Mouse (Mus musculus) forelimb bud, embryonic 11.5 days (tissue): ENCODE data around the gene Creb1.
"Not testable (repeated sequence)": the region's sequence is repeated elsewhere in the genome, so short reads cannot be mapped to it uniquely, and the experiment has no call there.

Source experiments
- DNase-seq: peaks from one replicate; pipeline ENCODE4 v3.0.0-alpha.2; 2012; ENCODE audit warnings: low read depth, low spot score

Creb1 gene

GRCm38 (mm10) chr1:64616881-64617714, 84.7 kb downstream of the Creb1 start, which contains the start of gene Mettl21a:
Gene Mettl21a (minus strand): TSS chr1:64617242.
- peak; percentile 92 for DNase-seq

GRCm38 (mm10) chr1:64617715-64617984, 85.2 kb downstream of the Creb1 start:
- peak; percentile 84 for DNase-seq

GRCm38 (mm10) chr1:64618226-64618625, 85.8 kb downstream of the Creb1 start:
- no peak for DNase-seq

GRCm38 (mm10) chr1:64621116-64621515, 88.7 kb downstream of the Creb1 start:
- no peak for DNase-seq

GRCm38 (mm10) chr1:64623558-64624435, 91.4 kb downstream of the Creb1 start:
- DNase-seq, result peak; percentile 18

GRCm38 (mm10) chr1:64625214-64625613, 92.8 kb downstream of the Creb1 start:
- no peak for DNase-seq

GRCm38 (mm10) chr1:64631526-64631925, 99.1 kb downstream of the Creb1 start:
- DNase-seq, result no peak

- no peak for DNase-seq
Observed at GRCm38 (mm10) chr1:64633237-64633636, 100.8 kb downstream of the Creb1 start.

GRCm38 (mm10) chr1:64635624-64636023, 103.2 kb downstream of the Creb1 start:
- no peak for DNase-seq

GRCm38 (mm10) chr1:64639279-64639678, 106.8 kb downstream of the Creb1 start:
- no peak for DNase-seq

- DNase-seq, result no peak
Observed at GRCm38 (mm10) chr1:64641069-64641468, 108.6 kb downstream of the Creb1 start.

- not testable (repeated sequence) for DNase-seq
Observed at GRCm38 (mm10) chr1:64642541-64642940, 110.1 kb downstream of the Creb1 start.

GRCm38 (mm10) chr1:64644513-64644912, 112.1 kb downstream of the Creb1 start:
- DNase-seq, result no peak

GRCm38 (mm10) chr1:64649362-64650124, 117.1 kb downstream of the Creb1 start:
- DNase-seq, result no peak

GRCm38 (mm10) chr1:64653701-64654100, 121.3 kb downstream of the Creb1 start:
- no peak for DNase-seq
